Mouse (Mus musculus) stomach, embryonic 14.5 days (tissue): ENCODE measurements at regions not wholly inside any gene's neighbourhood (a gene's known extent, or its start where the extent isn't known, plus 50 kb on each side); places are given as distances from the start of the nearest gene placed in this dataset.

ENCODE experiments used
- ATAC-seq: fragments of 200-750 bp; cut with Nextera tagmentation; 2 replicates; pipeline ENCODE4 v1.8.0; 2017; ENCODE audit warnings: low read depth, moderate TSS enrichment; ENCODE audit not compliant: insufficient number of reproducible peaks, insufficient read depth, low FRiP score
- H3K27ac ChIP-seq: fragments of 300-500 bp; sonication (generic); 2 replicates; pipeline ENCODE4 v1.5.1; 2014; ENCODE audit warnings: mild to moderate bottlenecking, low read length, moderate library complexity, mixed read lengths
- H3K27me3 ChIP-seq: fragments of 300-500 bp; sonication (generic); 2 replicates; pipeline ENCODE4 v1.6.1; 2014; ENCODE audit warnings: low read length, control low read depth, mixed read lengths; ENCODE audit not compliant: control insufficient read depth, insufficient read depth
- H3K36me3 ChIP-seq: fragments of 300-500 bp; sonication (generic); 2 replicates; pipeline ENCODE4 v1.6.1; 2014; ENCODE audit warnings: mild to moderate bottlenecking, control low read depth, low read length, moderate library complexity, mixed read lengths; ENCODE audit not compliant: control insufficient read depth, insufficient read depth
- H3K4me1 ChIP-seq: fragments of 300-500 bp; sonication (generic); 2 replicates; pipeline ENCODE4 v1.6.1; 2014; ENCODE audit warnings: low read length, control low read depth, mixed read lengths; ENCODE audit not compliant: control insufficient read depth, insufficient read depth
- H3K4me2 ChIP-seq: fragments of 300-500 bp; sonication (generic); replicated peaks from 2 replicates; pipeline ENCODE4 v1.6.1; 2014; ENCODE audit warnings: low read depth, low read length, control low read depth
- H3K4me3 ChIP-seq: fragments of 300-500 bp; sonication (generic); 2 replicates; pipeline ENCODE4 v1.5.1; 2014; ENCODE audit warnings: low read depth, low read length, control low read depth
- H3K9ac ChIP-seq: fragments of 300-500 bp; sonication (generic); replicated peaks from 2 replicates; pipeline ENCODE4 v1.6.1; 2014; ENCODE audit warnings: low read depth, mild to moderate bottlenecking, control low read depth, low read length, moderate library complexity, mixed read lengths
- H3K9me3 ChIP-seq: fragments of 300-500 bp; sonication (generic); 2 replicates; pipeline ENCODE4 v1.6.1; 2016; ENCODE audit warnings: low read depth, low read length, control low read depth; ENCODE audit not compliant: control insufficient read depth
- WGBS: fragments of 180-500 bp; shearing (Covaris S2); extraction: QIAGEN DNeasy Blood & Tissue Kit; methylation state at CpG from one replicate; pipeline ENCODE4 v1.1.7; 2014; 5-methylcytosine and 5-hydroxymethylcytosine counted together

GRCm38 (mm10) chr1:76880111-76880782, 634.6 kb downstream of the Epha4 start:
- no peaks in the 10 kb centered on the region for H3K27me3 ChIP-seq
- no peak overlapping the region for H3K9ac ChIP-seq
- no peak overlapping the region for H3K4me3 ChIP-seq
- H3K36me3 ChIP-seq: no peaks in the 10 kb centered on the region
- no peaks in the 10 kb centered on the region for H3K4me1 ChIP-seq
- WGBS: 72% methylated on average over 6 of the region's 6 CpGs
- no peak overlapping the region for H3K4me2 ChIP-seq
- no peaks in the 10 kb centered on the region for H3K9me3 ChIP-seq
- no peak for ATAC-seq
- H3K27ac ChIP-seq: no peak overlapping the region

DNA sequence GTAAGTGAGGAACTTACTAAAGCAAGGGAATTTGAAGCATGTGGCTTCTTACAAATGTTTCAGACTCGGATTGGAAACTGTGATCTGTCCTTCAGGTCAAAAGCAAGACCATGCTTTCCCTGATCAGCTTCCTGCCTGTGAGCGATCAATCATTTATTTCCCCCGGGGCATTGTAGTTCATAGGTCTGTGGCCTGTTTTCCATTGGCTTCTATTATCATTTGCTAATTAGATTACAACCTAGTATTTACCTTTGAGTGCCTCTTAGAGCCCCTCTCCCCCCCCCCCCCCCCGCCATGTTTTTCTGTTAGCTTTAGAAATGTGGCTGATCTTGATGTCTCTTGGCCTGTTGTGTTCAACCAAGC, 634.1 kb downstream of the Epha4 start:
- 51% methylated on average over 3 of the region's 4 CpGs for WGBS
- no peaks in the 10 kb centered on the region for H3K9me3 ChIP-seq
- H3K4me1 ChIP-seq: no peaks in the 10 kb centered on the region
- no peak for ATAC-seq
- no peaks in the 10 kb centered on the region for H3K27me3 ChIP-seq
- H3K9ac ChIP-seq: no peak overlapping the region
- no peak overlapping the region for H3K27ac ChIP-seq
- H3K36me3 ChIP-seq: no peaks in the 10 kb centered on the region
- H3K4me2 ChIP-seq: no peak overlapping the region
- H3K4me3 ChIP-seq: no peak overlapping the region

DNA sequence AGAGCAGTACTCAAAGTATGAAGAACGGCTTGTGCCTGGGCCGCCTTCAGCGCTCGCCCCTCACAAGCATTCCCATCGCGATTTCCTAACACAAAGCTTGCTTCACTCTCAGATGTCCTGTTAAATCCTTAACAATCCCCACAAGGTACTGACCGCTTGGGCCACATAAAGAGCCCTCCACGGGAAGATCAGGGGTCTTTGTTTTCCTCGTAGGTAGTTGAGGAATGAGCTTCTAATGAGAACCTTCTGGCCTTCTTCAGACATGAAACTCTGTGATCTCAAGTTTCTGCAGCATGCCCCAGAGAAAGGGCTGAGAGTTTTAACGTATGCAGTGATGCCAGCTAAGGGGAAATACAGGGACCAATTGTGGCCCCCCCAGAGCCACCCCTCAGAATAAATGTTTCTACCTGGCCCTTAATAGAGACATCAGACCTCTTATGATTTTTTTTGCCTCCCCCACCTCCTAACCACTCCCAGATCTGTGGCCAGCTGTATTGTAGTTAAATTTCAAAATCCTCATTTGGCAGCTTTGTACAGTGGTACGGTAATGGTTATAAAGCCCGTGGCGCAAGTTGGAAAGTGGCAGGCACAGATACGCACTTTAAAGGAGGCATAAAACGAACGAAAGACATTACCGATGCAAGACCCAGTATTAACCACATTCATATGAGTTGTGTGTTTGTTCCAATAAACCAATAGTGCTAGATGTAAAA, 618.6 kb downstream of the Epha4 start:
- no peak overlapping the region for H3K4me2 ChIP-seq
- H3K4me1 ChIP-seq: no peaks in the 10 kb centered on the region
- 72% methylated on average over 17 of the region's 17 CpGs for WGBS
- no peak overlapping the region for H3K9ac ChIP-seq
- H3K4me3 ChIP-seq: no peak overlapping the region
- H3K27me3 ChIP-seq: no peaks in the 10 kb centered on the region
- H3K27ac ChIP-seq: no peak overlapping the region
- no peaks in the 10 kb centered on the region for H3K36me3 ChIP-seq
- ATAC-seq: no peak
- no peaks in the 10 kb centered on the region for H3K9me3 ChIP-seq

DNA sequence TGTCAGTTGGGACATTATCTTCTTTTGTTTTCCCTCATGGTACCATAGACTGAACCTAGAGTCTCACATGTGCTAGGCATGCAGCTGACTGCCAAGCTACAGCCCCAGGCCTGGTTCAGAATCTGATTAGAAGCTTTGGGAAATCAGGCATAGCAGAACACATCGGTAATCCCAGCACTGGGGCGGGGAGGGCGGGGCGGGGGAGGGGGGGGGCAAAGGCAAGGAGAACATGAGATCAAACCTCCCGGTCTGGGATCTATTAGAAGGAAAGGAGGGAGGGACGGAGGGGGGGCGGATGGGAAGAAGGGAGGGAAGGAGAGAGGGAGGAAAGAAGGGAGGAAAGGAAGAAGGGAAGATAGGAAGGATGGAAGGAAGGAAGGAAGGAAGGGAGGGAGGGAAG, 617.5 kb downstream of the Epha4 start:
- ATAC-seq: no peak
- Histone ChIP-seq H3K27me3 (no peaks in the 10 kb centered on the region), H3K4me2 (no peak overlapping the region), H3K9ac (no peak overlapping the region), H3K9me3 (no peaks in the 10 kb centered on the region), H3K4me1 (no peaks in the 10 kb centered on the region), H3K4me3 (no peak overlapping the region), H3K36me3 (no peaks in the 10 kb centered on the region), H3K27ac (no peak overlapping the region)
- WGBS: 76% methylated on average over 5 of the region's 7 CpGs

DNA sequence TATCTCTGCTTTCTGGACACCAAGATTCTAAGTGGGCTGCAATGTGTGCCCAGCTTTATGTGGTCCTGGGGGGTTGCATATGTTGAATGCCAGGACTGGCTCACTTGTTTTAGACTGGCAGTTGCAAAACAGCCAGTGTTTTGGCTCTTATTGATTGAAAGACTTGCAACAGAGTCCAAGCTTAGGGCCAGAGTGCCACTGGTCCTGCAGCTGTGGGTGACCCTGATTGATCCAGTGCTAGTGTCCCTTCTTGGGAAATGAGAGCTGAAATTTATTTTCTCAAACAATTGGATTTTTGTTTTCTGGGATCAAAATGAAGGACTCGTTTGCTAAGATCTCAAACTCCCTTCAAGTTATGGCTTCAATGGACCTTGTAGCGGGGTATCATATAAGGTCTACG, 603.4 kb downstream of the Epha4 start:
- Histone ChIP-seq H3K27me3 (no peaks in the 10 kb centered on the region), H3K9me3 (no peaks in the 10 kb centered on the region), H3K4me3 (no peak overlapping the region), H3K36me3 (no peaks in the 10 kb centered on the region), H3K27ac (no peak overlapping the region), H3K4me1 (no peaks in the 10 kb centered on the region), H3K9ac (no peak overlapping the region), H3K4me2 (no peak overlapping the region)
- ATAC-seq: no peak
- WGBS: 85% methylated on average over 3 of the region's 3 CpGs

- 21% methylated on average over 2 of the region's 2 CpGs for WGBS
- H3K4me2 ChIP-seq: no peak overlapping the region
- no peak overlapping the region for H3K27ac ChIP-seq
- H3K9ac ChIP-seq: no peak overlapping the region
- H3K36me3 ChIP-seq: no peaks in the 10 kb centered on the region
- no peaks in the 10 kb centered on the region for H3K9me3 ChIP-seq
- no peak overlapping the region for H3K4me3 ChIP-seq
- no peaks in the 10 kb centered on the region for H3K4me1 ChIP-seq
- H3K27me3 ChIP-seq: no peaks in the 10 kb centered on the region
- no peak for ATAC-seq
These were observed 595.3 kb downstream of the Epha4 start for GRCm38 (mm10) chr1:76919541-76919940.

DNA sequence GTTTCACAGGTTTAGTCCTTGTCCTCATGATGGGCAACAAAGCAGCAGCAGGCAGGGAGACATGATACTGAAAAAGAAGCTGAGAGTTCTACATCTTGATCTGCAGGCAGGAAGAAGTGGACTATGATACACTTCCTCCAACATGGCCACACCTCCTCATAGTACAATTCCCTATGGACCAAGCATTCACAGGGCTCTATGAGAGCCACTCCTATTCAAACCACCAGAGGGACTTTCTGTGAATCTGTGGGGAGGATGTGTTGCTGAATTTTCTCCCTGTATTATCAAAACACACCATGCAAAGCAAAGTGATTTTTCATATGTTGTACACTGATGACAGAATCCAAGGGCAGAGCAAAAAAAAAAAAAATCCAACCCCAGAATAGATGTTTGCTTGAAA, 594.3 kb downstream of the Epha4 start:
- Histone ChIP-seq H3K4me1 (no peaks in the 10 kb centered on the region), H3K4me3 (no peak overlapping the region), H3K4me2 (no peak overlapping the region), H3K9me3 (no peaks in the 10 kb centered on the region), H3K36me3 (no peaks in the 10 kb centered on the region), H3K27me3 (no peaks in the 10 kb centered on the region), H3K9ac (no peak overlapping the region), H3K27ac (no peak overlapping the region)
- no peak for ATAC-seq

DNA sequence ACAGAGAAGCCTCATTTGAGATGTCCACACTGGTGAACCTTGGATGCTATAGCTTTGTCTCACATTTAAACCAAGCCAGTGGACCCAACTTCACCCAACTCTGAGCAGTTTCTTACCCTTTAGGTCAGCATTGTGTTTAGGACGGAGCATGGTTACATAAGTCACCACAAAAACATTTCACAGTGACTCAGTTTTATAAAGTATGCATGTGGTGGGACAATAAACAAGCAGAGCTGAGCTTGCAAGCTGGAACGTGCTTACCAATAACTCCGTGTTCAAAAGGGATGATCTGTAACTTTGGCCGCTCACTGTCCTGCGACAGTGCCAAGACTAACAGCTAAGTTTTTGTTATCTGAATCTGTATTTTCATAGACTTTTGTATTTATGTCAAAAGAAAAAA, 587.8 kb downstream of the Epha4 start:
- Histone ChIP-seq H3K9me3 (no peaks in the 10 kb centered on the region), H3K27me3 (no peaks in the 10 kb centered on the region), H3K4me2 (no peak overlapping the region), H3K4me3 (no peak overlapping the region), H3K4me1 (no peaks in the 10 kb centered on the region), H3K9ac (no peak overlapping the region), H3K27ac (no peak overlapping the region), H3K36me3 (no peaks in the 10 kb centered on the region)
- ATAC-seq: no peak
- 85% methylated on average over 5 of the region's 5 CpGs for WGBS

GRCm38 (mm10) chr1:76928035-76928434, 586.9 kb downstream of the Epha4 start:
- Histone ChIP-seq H3K27me3 (no peaks in the 10 kb centered on the region), H3K9me3 (no peaks in the 10 kb centered on the region), H3K36me3 (no peaks in the 10 kb centered on the region), H3K4me1 (no peaks in the 10 kb centered on the region), H3K27ac (no peak overlapping the region), H3K4me2 (no peak overlapping the region), H3K9ac (no peak overlapping the region), H3K4me3 (no peak overlapping the region)
- WGBS: 88% methylated on average over 2 of the region's 2 CpGs
- ATAC-seq: no peak
